Mouse (Mus musculus) frontal cortex, postnatal 36 days (tissue): ENCODE measurements around the gene Rpl36.

Source experiments
- DNase-seq, 2 experiments: peaks; one replicate each; pipeline ENCODE4 v3.0.0; 2022; ENCODE audit warnings: low spot score in 2 of 2

The Rpl36 gene

DNA sequence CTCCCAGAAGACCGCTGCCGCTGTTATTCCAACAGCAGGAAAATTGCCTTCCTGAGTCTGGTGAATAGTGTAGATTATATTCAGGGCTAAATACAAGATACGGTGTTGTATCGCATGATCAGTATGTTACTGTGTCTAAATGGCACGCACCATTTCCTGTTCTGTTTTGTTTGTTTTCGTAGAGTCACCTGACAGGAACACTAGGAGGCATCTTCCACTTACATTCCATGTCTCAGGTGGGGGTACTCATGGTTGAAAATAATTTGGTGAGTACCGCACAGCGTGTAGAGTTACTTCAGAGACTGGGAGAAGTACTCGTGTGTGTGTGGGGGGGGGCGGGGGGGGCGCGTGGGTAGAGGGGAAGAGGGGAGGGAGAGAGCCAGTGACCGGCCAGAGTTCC, 34.3 kb downstream of the Rpl36 start:
- DNase-seq, result no peak

DNA sequence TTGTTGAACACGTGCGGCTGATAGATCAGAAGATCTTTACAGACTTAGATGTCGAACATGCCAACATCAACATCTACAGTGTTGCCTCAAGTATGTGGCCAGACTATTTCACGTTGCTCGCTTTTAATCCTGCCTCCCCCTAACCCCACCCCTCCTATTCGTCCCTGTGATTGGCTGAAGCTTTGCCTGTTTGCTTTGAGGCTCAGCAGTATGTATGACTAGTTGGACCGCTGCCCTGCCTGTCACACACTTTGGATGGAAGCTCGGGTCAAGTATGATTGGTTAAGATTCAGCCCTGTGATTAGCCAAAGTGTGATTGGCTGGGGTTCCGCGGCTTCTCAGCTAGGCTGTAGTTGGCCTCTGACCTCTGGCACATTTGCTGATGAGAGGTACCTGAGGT, 38.6 kb downstream of the Rpl36 start:
- DNase-seq, result no peak

DNA sequence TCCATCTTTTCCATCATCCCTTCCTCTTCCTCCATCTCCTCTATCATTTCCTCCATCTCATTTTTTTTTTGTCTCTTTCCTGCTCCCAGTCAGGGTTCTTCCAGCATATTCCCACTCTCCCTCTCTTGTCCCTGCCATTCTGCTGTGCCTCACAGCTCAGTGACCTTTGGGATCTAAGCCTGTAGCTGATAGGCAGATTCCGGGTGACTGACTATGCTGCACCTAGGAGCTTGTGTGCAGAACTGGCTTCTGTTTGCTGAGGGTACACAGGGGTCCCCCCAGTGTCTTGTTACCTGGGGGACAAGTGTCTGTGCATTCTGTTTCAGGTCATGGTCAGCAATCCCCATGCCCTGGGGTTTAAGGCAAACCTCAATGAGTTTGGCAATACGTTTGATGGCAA, 41.6 kb downstream of the Rpl36 start:
- no peak for DNase-seq

DNA sequence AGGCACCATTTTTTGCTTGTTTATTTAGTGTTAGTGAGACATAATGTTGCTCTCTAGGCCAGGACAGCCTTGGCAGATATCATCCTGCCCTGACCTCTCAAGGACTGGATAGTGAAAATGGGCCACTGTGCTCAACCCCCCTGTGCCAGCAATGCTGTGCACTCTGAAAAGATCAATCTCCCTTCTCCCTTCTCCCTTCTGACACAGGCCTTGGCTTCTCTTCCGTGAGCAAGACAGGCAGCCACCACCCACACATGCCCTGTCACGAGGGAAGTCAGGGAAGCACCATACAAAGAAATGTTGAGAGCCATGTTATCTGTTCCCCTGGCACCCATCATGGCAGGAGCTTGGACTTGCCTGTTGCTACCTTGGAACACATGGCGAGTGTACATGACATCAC, 42.1 kb downstream of the Rpl36 start:
- DNase-seq, result no peak

DNA sequence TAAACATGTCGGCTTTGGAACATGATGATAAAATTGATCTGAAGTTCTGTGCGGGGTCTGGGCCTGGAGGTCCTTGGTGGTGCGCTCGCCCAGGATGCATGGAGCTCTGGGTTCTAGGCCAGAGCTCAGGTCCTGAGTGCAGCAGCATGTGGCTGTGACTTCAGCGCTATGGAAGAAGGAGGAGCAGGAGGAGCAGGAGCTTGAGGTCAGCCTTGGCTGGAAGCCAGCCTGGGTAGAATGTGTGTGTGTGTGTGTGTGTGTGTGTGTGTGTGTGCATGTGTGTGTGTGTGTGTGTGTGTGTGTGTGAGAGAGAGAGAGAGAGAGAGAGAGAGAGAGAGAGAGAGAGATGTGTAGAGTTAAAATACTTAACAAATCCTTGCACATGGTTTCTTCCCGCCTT, 43.0 kb downstream of the Rpl36 start:
- DNase-seq, result no peak

DNA sequence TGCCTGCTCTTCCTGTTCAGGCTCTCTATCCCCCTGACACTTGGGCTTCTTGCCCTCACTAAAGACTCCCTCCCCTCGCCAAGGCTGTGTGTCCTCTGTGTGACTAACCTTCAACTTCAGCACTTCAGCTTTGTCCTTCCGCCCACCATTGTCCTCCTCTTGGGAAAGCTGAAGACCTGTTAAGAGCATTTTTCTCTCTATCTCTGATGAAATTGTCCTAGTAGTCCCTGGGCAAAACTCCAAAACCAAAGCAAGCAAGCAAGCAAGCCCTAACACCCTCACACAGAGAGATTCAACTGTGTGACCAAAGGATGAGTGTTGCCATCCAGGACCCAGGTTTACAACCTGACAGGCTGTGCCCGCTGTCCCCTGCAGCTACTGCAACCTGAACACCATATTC, 50.4 kb downstream of the Rpl36 start:
- DNase-seq, result no peak
